Mouse (Mus musculus): ENCODE measurements at regions not wholly inside any gene's neighbourhood (a gene's known extent, or its start where the extent isn't known, plus 50 kb on each side); places are given as distances from the start of the nearest gene placed in this dataset.

GRCm38 (mm10) chr6:109370286-109370685, 541.8 kb downstream of the Edem1 start:
- DNase-seq, result peak; percentile 10

GRCm38 (mm10) chr6:109371931-109372330, 543.5 kb downstream of the Edem1 start:
- DNase-seq, result peak; percentile 34

GRCm38 (mm10) chr6:109387212-109387611, 558.8 kb downstream of the Edem1 start:
- no peak for DNase-seq

GRCm38 (mm10) chr6:109389781-109390180, 561.3 kb downstream of the Edem1 start:
- DNase-seq, result no peak

- DNase-seq, result peak; percentile 16
Observed at GRCm38 (mm10) chr6:109398690-109399089, 570.2 kb downstream of the Edem1 start.

GRCm38 (mm10) chr6:109419505-109420239, 591.2 kb downstream of the Edem1 start:
- no peak for DNase-seq

GRCm38 (mm10) chr6:109433596-109433995, 605.2 kb downstream of the Edem1 start:
- no peak for DNase-seq

All from retina, postnatal 1 day (tissue).